Mouse (Mus musculus): ENCODE data around the gene Cpm.

DNA sequence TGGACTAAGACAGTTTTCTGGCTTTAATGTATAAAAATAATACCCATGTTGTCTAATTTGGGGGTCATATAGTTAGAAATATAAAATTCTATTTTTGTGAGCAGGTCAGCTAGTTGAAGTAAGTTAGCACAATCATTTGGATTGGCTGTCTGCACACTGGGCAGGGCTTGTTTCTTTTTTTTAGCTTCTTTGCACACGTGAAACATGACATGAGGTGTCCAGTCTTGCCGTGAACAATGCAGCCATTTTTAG, 60.7 kb downstream of the Cpm start:
- no peak for TF ChIP-seq CTCF (IDR thresholded peaks at IDR 0.05; ENCODE audit: low read depth, low read length)
- TF ChIP-seq POLR2A (IDR thresholded peaks at IDR 0.05; ENCODE audit: insufficient read depth, low read length), result no peak
- TF ChIP-seq EP300 (IDR thresholded peaks at IDR 0.05; ENCODE audit: insufficient read depth, low read depth, low read length), result no peak

Measured in ES-Bruce4 (cell line).